Mouse (Mus musculus): ENCODE results near the gene Phf6.

DNA sequence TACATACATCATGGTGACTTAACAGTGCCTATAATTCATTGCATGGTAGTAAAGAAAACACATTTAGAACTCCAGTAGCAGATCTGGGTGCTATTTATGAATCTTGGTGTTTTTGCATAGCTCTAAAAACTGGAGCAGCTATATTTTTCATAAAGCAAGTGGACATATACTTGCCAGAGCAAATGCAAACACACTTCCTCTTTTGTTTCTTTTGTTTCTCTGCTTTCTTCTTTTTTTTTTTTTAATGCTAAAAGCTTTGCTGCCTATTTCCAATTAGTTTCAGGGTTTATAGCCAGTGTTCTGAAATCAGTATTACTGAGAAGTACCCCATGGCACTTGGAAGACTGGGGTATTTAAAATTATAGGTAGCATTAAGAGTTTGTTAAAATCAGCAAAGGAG, 2.6 kb downstream of the Phf6 start:
- TF ChIP-seq CTCF (IDR thresholded peaks at IDR 0.05 in 2 of 3, conservative IDR thresholded peaks at IDR 0.05 in 1 of 3; ENCODE audit: control insufficient read depth in 1 of 3, insufficient read depth in 1 of 3, low read depth in 2 of 3, low read length in 3 of 3, poor library complexity in 1 of 3, severe bottlenecking in 1 of 3) (no peak), EP300 (IDR thresholded peaks at IDR 0.05; ENCODE audit: low read depth in 1 of 2, low read length in 2 of 2) (no peak), TAL1 (IDR thresholded peaks at IDR 0.05; ENCODE audit: low read length) (no peak), POLR2A (IDR thresholded peaks at IDR 0.05; ENCODE audit: control insufficient read depth in 1 of 2, insufficient read depth in 1 of 2, low read depth in 1 of 2, low read length in 2 of 2, poor library complexity in 1 of 2) (no peak), POLR2AphosphoS2 (IDR thresholded peaks at IDR 0.05; ENCODE audit: low read length) (no peak), MAZ (IDR thresholded peaks at IDR 0.05; ENCODE audit: low read depth, low read length) (no peak), GABPA (IDR thresholded peaks at IDR 0.05; ENCODE audit: low read depth, low read length) (no peak), NRF1 (IDR thresholded peaks at IDR 0.05; ENCODE audit: insufficient read depth, low read depth, low read length, poor library complexity, severe bottlenecking) (no peak)
